Mouse (Mus musculus): ENCODE measurements at regions not wholly inside any gene's neighbourhood (a gene's known extent, or its start where the extent isn't known, plus 50 kb on each side); places are given as distances from the start of the nearest gene placed in this dataset.

GRCm38 (mm10) chr9:33240914-33241635 lies 605.1 kb downstream of the Ets1 start:
- in situ Hi-C loops (cut with MboI; ENCODE audit: low pct_unique_long_range_greater_than_20kb in 1 of 2, low sequenced_read_pairs in 2 of 2, unreplicated experiment in 1 of 2) = loop anchor here (25.0 kb wide), 1 partner anchor 629 kb away; no protein-coding TSS in a partner anchor

- in situ Hi-C loops (cut with MboI; ENCODE audit: low pct_unique_long_range_greater_than_20kb in 1 of 2, low sequenced_read_pairs in 2 of 2, unreplicated experiment in 1 of 2) = loop anchor here (25.0 kb wide), 1 partner anchor 635 kb away; no protein-coding TSS in a partner anchor
Observed at GRCm38 (mm10) chr9:33246932-33247331, 610.9 kb downstream of the Ets1 start.

- in situ Hi-C loops (cut with MboI; ENCODE audit: low pct_unique_long_range_greater_than_20kb in 1 of 2, low sequenced_read_pairs in 2 of 2, unreplicated experiment in 1 of 2) = no loop called here
Observed at GRCm38 (mm10) chr9:33258241-33258640, 622.2 kb downstream of the Ets1 start.

- in situ Hi-C loops (cut with MboI; ENCODE audit: low pct_unique_long_range_greater_than_20kb in 1 of 2, low sequenced_read_pairs in 2 of 2, unreplicated experiment in 1 of 2) = no loop called here
Observed at GRCm38 (mm10) chr9:33260171-33260570, 624.1 kb downstream of the Ets1 start.

- in situ Hi-C loops (cut with MboI; ENCODE audit: low pct_unique_long_range_greater_than_20kb in 1 of 2, low sequenced_read_pairs in 2 of 2, unreplicated experiment in 1 of 2) = no loop called here
Observed at GRCm38 (mm10) chr9:33289381-33289780, 653.4 kb downstream of the Ets1 start.

- in situ Hi-C loops (cut with MboI; ENCODE audit: low pct_unique_long_range_greater_than_20kb in 1 of 2, low sequenced_read_pairs in 2 of 2, unreplicated experiment in 1 of 2) = no loop called here
Observed at GRCm38 (mm10) chr9:33292116-33292515, 656.1 kb downstream of the Ets1 start.

- in situ Hi-C loops (cut with MboI; ENCODE audit: low pct_unique_long_range_greater_than_20kb in 1 of 2, low sequenced_read_pairs in 2 of 2, unreplicated experiment in 1 of 2) = no loop called here
Observed at GRCm38 (mm10) chr9:33295925-33296324, 659.9 kb downstream of the Ets1 start.

- in situ Hi-C loops (cut with MboI; ENCODE audit: low pct_unique_long_range_greater_than_20kb in 1 of 2, low sequenced_read_pairs in 2 of 2, unreplicated experiment in 1 of 2) = no loop called here
Observed at GRCm38 (mm10) chr9:33319525-33320025, 683.6 kb downstream of the Ets1 start.

GRCm38 (mm10) chr9:33327722-33328121 lies 691.7 kb downstream of the Ets1 start:
- in situ Hi-C loops (cut with MboI; ENCODE audit: low pct_unique_long_range_greater_than_20kb in 1 of 2, low sequenced_read_pairs in 2 of 2, unreplicated experiment in 1 of 2) = no loop called here

- in situ Hi-C loops (cut with MboI; ENCODE audit: low pct_unique_long_range_greater_than_20kb in 1 of 2, low sequenced_read_pairs in 2 of 2, unreplicated experiment in 1 of 2) = no loop called here
Observed at GRCm38 (mm10) chr9:33350258-33350657, 714.2 kb downstream of the Ets1 start.

GRCm38 (mm10) chr9:33356621-33357020 lies 720.6 kb downstream of the Ets1 start:
- in situ Hi-C loops (cut with MboI; ENCODE audit: low pct_unique_long_range_greater_than_20kb in 1 of 2, low sequenced_read_pairs in 2 of 2, unreplicated experiment in 1 of 2) = no loop called here

GRCm38 (mm10) chr9:33360966-33361365 lies 724.9 kb downstream of the Ets1 start:
- in situ Hi-C loops (cut with MboI; ENCODE audit: low pct_unique_long_range_greater_than_20kb in 1 of 2, low sequenced_read_pairs in 2 of 2, unreplicated experiment in 1 of 2) = no loop called here

GRCm38 (mm10) chr9:33389170-33389569 lies 753.1 kb downstream of the Ets1 start:
- in situ Hi-C loops (cut with MboI; ENCODE audit: low pct_unique_long_range_greater_than_20kb in 1 of 2, low sequenced_read_pairs in 2 of 2, unreplicated experiment in 1 of 2) = no loop called here

- in situ Hi-C loops (cut with MboI; ENCODE audit: low pct_unique_long_range_greater_than_20kb in 1 of 2, low sequenced_read_pairs in 2 of 2, unreplicated experiment in 1 of 2) = no loop called here
Observed at GRCm38 (mm10) chr9:33404691-33405090, 768.7 kb downstream of the Ets1 start.

GRCm38 (mm10) chr9:33407517-33407916 lies 771.5 kb downstream of the Ets1 start:
- in situ Hi-C loops (cut with MboI; ENCODE audit: low pct_unique_long_range_greater_than_20kb in 1 of 2, low sequenced_read_pairs in 2 of 2, unreplicated experiment in 1 of 2) = no loop called here

GRCm38 (mm10) chr9:33423781-33424180 lies 787.8 kb downstream of the Ets1 start:
- in situ Hi-C loops (cut with MboI; ENCODE audit: low pct_unique_long_range_greater_than_20kb in 1 of 2, low sequenced_read_pairs in 2 of 2, unreplicated experiment in 1 of 2) = no loop called here

- in situ Hi-C loops (cut with MboI; ENCODE audit: low pct_unique_long_range_greater_than_20kb in 1 of 2, low sequenced_read_pairs in 2 of 2, unreplicated experiment in 1 of 2) = no loop called here
Observed at GRCm38 (mm10) chr9:33436459-33436858, 800.4 kb downstream of the Ets1 start.

GRCm38 (mm10) chr9:33442266-33442665 lies 806.2 kb downstream of the Ets1 start:
- in situ Hi-C loops (cut with MboI; ENCODE audit: low pct_unique_long_range_greater_than_20kb in 1 of 2, low sequenced_read_pairs in 2 of 2, unreplicated experiment in 1 of 2) = no loop called here

- in situ Hi-C loops (cut with MboI; ENCODE audit: low pct_unique_long_range_greater_than_20kb in 1 of 2, low sequenced_read_pairs in 2 of 2, unreplicated experiment in 1 of 2) = no loop called here
Observed at GRCm38 (mm10) chr9:33445902-33446301, 809.9 kb downstream of the Ets1 start.

- in situ Hi-C loops (cut with MboI; ENCODE audit: low pct_unique_long_range_greater_than_20kb in 1 of 2, low sequenced_read_pairs in 2 of 2, unreplicated experiment in 1 of 2) = no loop called here
Observed at GRCm38 (mm10) chr9:33475106-33475505, 839.1 kb downstream of the Ets1 start.

Data from mouse embryonic stem cell (cell line).